Mouse (Mus musculus) lung, adult 2 months (tissue): ENCODE measurements around the gene Naaa. TPM values are rescaled to one million over a fixed set of nuclear protein-coding genes. Genes with fewer than 3 reads are reported as not detected.
A peak's percentile ranks its signal among the peaks of the same experiment; 100 is the strongest.

Experiments
- DNase-seq: peaks from one replicate; pipeline ENCODE4 v3.0.0; 2022
- H3K4me1 ChIP-seq: fragments of 200-500 bp; 2 replicates; pipeline ENCODE4 v1.6.1; 2011; ENCODE audit warnings: low read length; ENCODE audit not compliant: control insufficient read depth, insufficient read depth
- H3K4me3 ChIP-seq: fragments of 200-500 bp; replicated peaks from 2 replicates; pipeline ENCODE3; 2011; ENCODE audit warnings: low read depth, mild to moderate bottlenecking, control low read depth, low read length; ENCODE audit errors: extremely low read depth
- CTCF ChIP-seq: fragments of 200-500 bp; IDR thresholded peaks from 2 replicates; pipeline ENCODE4 v1.5.1; 2011; ENCODE audit warnings: mild to moderate bottlenecking, low read length, control low read depth; ENCODE audit not compliant: insufficient read depth
- POLR2A ChIP-seq: fragments of 200-500 bp; IDR thresholded peaks from 2 replicates; pipeline ENCODE4 v1.6.1; 2011; ENCODE audit warnings: low read depth, mild to moderate bottlenecking, control low read depth, low read length, borderline replicate concordance; ENCODE audit errors: extremely low read depth
- WGBS: fragments of 180-500 bp; shearing (Covaris S2); methylation state at CpG from one replicate; pipeline ENCODE4 v1.1.7; 2018; 5-methylcytosine and 5-hydroxymethylcytosine counted together
- polyA plus RNA-seq: library from polyadenylated mRNA; depleted of rRNA; stranded (reverse); fragments of >200 nt; gene quantifications from 2 replicates; pipeline ENCODE4 v1.2.3, GENCODE M21; 2012

Naaa gene
- polyA plus RNA-seq, 1 experiment = 81.2 TPM

- peak within 1 kb of the TSS; percentile 94 for H3K4me3 ChIP-seq
- DNase-seq = peak; percentile 87
- 2% methylated on average over 41 of the region's 41 CpGs for WGBS
- H3K4me1 ChIP-seq = peaks cover 4% of the 10 kb centered on the region
- TF ChIP-seq CTCF (peak; percentile 62), POLR2A (0 out of 2 replicates have a peak, but pooled peaks have one; percentile 40)
Measured at GRCm38 (mm10) chr5:92309681-92310511, 31.9 kb upstream of the Naaa start, which contains the start of gene Sdad1. Gene Sdad1 (minus strand): TSS chr5:92310479.

- no peak for TF ChIP-seq CTCF
- no peak for TF ChIP-seq POLR2A
- peaks cover 4% of the 10 kb centered on the region for H3K4me1 ChIP-seq
- no peak for DNase-seq
- WGBS = 84% methylated on average over 3 of the region's 3 CpGs
- H3K4me3 ChIP-seq = no peak overlapping the region
Measured at GRCm38 (mm10) chr5:92304291-92304690, 26.3 kb upstream of the Naaa start.

- TF ChIP-seq CTCF (no peak), POLR2A (no peak)
- Histone ChIP-seq H3K4me1 (no peaks in the 10 kb centered on the region), H3K4me3 (no peak overlapping the region)
- no peak for DNase-seq
- WGBS = 70% methylated on average over 13 of the region's 13 CpGs
Measured at GRCm38 (mm10) chr5:92302149-92302840, 24.3 kb upstream of the Naaa start.

- WGBS = 82% methylated on average over 2 of the region's 2 CpGs
Measured at GRCm38 (mm10) chr5:92294525-92294924, 16.6 kb upstream of the Naaa start.

GRCm38 (mm10) chr5:92291652-92292414 lies 13.9 kb upstream of the Naaa start:
- Histone ChIP-seq H3K4me1 (no peaks in the 10 kb centered on the region), H3K4me3 (no peak overlapping the region)
- no peak for DNase-seq
- no peak for TF ChIP-seq POLR2A
- no peak for TF ChIP-seq CTCF
- WGBS = 91% methylated on average over 6 of the region's 6 CpGs

More at GRCm38 (mm10) chr5:92294525-92294924, 16.6 kb upstream of the Naaa start:
- TF ChIP-seq CTCF = no peak
- TF ChIP-seq POLR2A = no peak
- H3K4me3 ChIP-seq = no peak overlapping the region
- H3K4me1 ChIP-seq = no peaks in the 10 kb centered on the region
- DNase-seq = no peak

- H3K4me3 ChIP-seq = no peak overlapping the region
- no peaks in the 10 kb centered on the region for H3K4me1 ChIP-seq
- WGBS = 70% methylated on average over 6 of the region's 6 CpGs
- no peak for DNase-seq
- TF ChIP-seq CTCF (no peak), POLR2A (no peak)
Measured at GRCm38 (mm10) chr5:92287840-92288239, 9.9 kb upstream of the Naaa start.

- no peak for TF ChIP-seq CTCF
- TF ChIP-seq POLR2A = no peak
Measured at GRCm38 (mm10) chr5:92283107-92283506, 5.1 kb upstream of the Naaa start.

GRCm38 (mm10) chr5:92282571-92282970 lies 4.6 kb upstream of the Naaa start:
- 55% methylated on average over 4 of the region's 4 CpGs for WGBS
- DNase-seq = no peak
- Histone ChIP-seq H3K4me3 (no peak overlapping the region), H3K4me1 (peaks cover 2% of the 10 kb centered on the region; the same call in 1 of the 2 replicates)
- TF ChIP-seq POLR2A = no peak
- no peak for TF ChIP-seq CTCF

More at GRCm38 (mm10) chr5:92283107-92283506, 5.1 kb upstream of the Naaa start:
- Histone ChIP-seq H3K4me1 (peaks cover 2% of the 10 kb centered on the region; the same call in 1 of the 2 replicates), H3K4me3 (no peak overlapping the region)
- DNase-seq = no peak
- 39% methylated on average over 3 of the region's 3 CpGs for WGBS

- Histone ChIP-seq H3K4me1 (peaks cover 2% of the 10 kb centered on the region; the same call in 1 of the 2 replicates), H3K4me3 (no peak overlapping the region)
- DNase-seq = no peak
- 67% methylated on average over 10 of the region's 10 CpGs for WGBS
- no peak for TF ChIP-seq POLR2A
Measured at GRCm38 (mm10) chr5:92278942-92279537, 1.1 kb upstream of the Naaa start.
